Mouse (Mus musculus) splenic B cell, adult 2 months (primary cell): ENCODE measurements at regions not wholly inside any gene's neighbourhood (a gene's known extent, or its start where the extent isn't known, plus 50 kb on each side); places are given as distances from the start of the nearest gene placed in this dataset.
A peak's percentile ranks its signal among the peaks of the same experiment; 100 is the strongest.

Experiments used
- DNase-seq: peaks from one replicate; pipeline ENCODE4 v3.0.0-alpha.2; 2011; ENCODE audit warnings: low read depth, low spot score
- H3K27me3 ChIP-seq: 2 replicates; pipeline ENCODE4 v1.6.1; 2012; ENCODE audit warnings: mild to moderate bottlenecking, low read length, moderate library complexity, mixed read lengths; ENCODE audit not compliant: control insufficient read depth, poor library complexity, insufficient read depth, severe bottlenecking
- H3K36me3 ChIP-seq: 2 replicates; pipeline ENCODE4 v1.6.1; 2012; ENCODE audit warnings: mild to moderate bottlenecking, low read length, moderate library complexity, mixed read lengths; ENCODE audit not compliant: control insufficient read depth, poor library complexity, insufficient read depth, severe bottlenecking

GRCm38 (mm10) chr10:96905098-96905809 lies 288.4 kb downstream of the Btg1 start:
- H3K36me3 ChIP-seq = no peaks in the 10 kb centered on the region
- no peak for DNase-seq
- H3K27me3 ChIP-seq = no peaks in the 10 kb centered on the region

- no peaks in the 10 kb centered on the region for H3K27me3 ChIP-seq
- peak; percentile 37 for DNase-seq
- no peaks in the 10 kb centered on the region for H3K36me3 ChIP-seq
Measured at GRCm38 (mm10) chr10:96909661-96910315, 293.0 kb downstream of the Btg1 start.

- DNase-seq = no peak
- no peaks in the 10 kb centered on the region for H3K36me3 ChIP-seq
- no peaks in the 10 kb centered on the region for H3K27me3 ChIP-seq
Measured at GRCm38 (mm10) chr10:96921181-96921580, 304.4 kb downstream of the Btg1 start.

- H3K27me3 ChIP-seq = no peaks in the 10 kb centered on the region
- H3K36me3 ChIP-seq = no peaks in the 10 kb centered on the region
- no peak for DNase-seq
Measured at GRCm38 (mm10) chr10:96924266-96924672, 307.5 kb downstream of the Btg1 start.

- Histone ChIP-seq H3K36me3 (no peaks in the 10 kb centered on the region), H3K27me3 (no peaks in the 10 kb centered on the region)
- DNase-seq = no peak
Measured at GRCm38 (mm10) chr10:96924722-96925121, 307.9 kb downstream of the Btg1 start.

GRCm38 (mm10) chr10:96925771-96926170 lies 309.0 kb downstream of the Btg1 start:
- no peak for DNase-seq
- H3K27me3 ChIP-seq = no peaks in the 10 kb centered on the region
- no peaks in the 10 kb centered on the region for H3K36me3 ChIP-seq

GRCm38 (mm10) chr10:96934661-96935060 lies 317.9 kb downstream of the Btg1 start:
- H3K27me3 ChIP-seq = no peaks in the 10 kb centered on the region
- peak; percentile 67 for DNase-seq
- no peaks in the 10 kb centered on the region for H3K36me3 ChIP-seq

GRCm38 (mm10) chr10:96940887-96941518 lies 324.2 kb downstream of the Btg1 start:
- no peak for DNase-seq
- Histone ChIP-seq H3K27me3 (no peaks in the 10 kb centered on the region), H3K36me3 (no peaks in the 10 kb centered on the region)

- Histone ChIP-seq H3K36me3 (no peaks in the 10 kb centered on the region), H3K27me3 (no peaks in the 10 kb centered on the region)
- no peak for DNase-seq
Measured at GRCm38 (mm10) chr10:96944229-96944628, 327.4 kb downstream of the Btg1 start.

- Histone ChIP-seq H3K27me3 (no peaks in the 10 kb centered on the region), H3K36me3 (no peaks in the 10 kb centered on the region)
- no peak for DNase-seq
Measured at GRCm38 (mm10) chr10:96947971-96948370, 331.2 kb downstream of the Btg1 start.

GRCm38 (mm10) chr10:96948871-96949270 lies 332.1 kb downstream of the Btg1 start:
- no peak for DNase-seq
- no peaks in the 10 kb centered on the region for H3K36me3 ChIP-seq
- H3K27me3 ChIP-seq = no peaks in the 10 kb centered on the region

- Histone ChIP-seq H3K36me3 (no peaks in the 10 kb centered on the region), H3K27me3 (no peaks in the 10 kb centered on the region)
- DNase-seq = no peak
Measured at GRCm38 (mm10) chr10:96955036-96955775, 338.4 kb downstream of the Btg1 start.

- Histone ChIP-seq H3K36me3 (no peaks in the 10 kb centered on the region), H3K27me3 (no peaks in the 10 kb centered on the region)
- no peak for DNase-seq
Measured at GRCm38 (mm10) chr10:96955776-96956448, 339.1 kb downstream of the Btg1 start.

GRCm38 (mm10) chr10:96956449-96956834 lies 339.6 kb downstream of the Btg1 start:
- DNase-seq = no peak
- Histone ChIP-seq H3K27me3 (no peaks in the 10 kb centered on the region), H3K36me3 (no peaks in the 10 kb centered on the region)
